Mouse (Mus musculus) CD8-positive naive resting alpha-beta T cell, adult 57 days (primary cell): Measurements from ENCODE around the gene Atxn1. TPM values are rescaled to one million over a fixed set of nuclear protein-coding genes. Genes with fewer than 3 reads are reported as not detected.

Experiments used
- total RNA-seq: library from RNA; stranded (reverse); gene quantifications from one replicate; pipeline ENCODE4 v1.2.4, GENCODE M21; 2023

Atxn1 gene
- total RNA-seq = 18.4 TPM

DNA sequence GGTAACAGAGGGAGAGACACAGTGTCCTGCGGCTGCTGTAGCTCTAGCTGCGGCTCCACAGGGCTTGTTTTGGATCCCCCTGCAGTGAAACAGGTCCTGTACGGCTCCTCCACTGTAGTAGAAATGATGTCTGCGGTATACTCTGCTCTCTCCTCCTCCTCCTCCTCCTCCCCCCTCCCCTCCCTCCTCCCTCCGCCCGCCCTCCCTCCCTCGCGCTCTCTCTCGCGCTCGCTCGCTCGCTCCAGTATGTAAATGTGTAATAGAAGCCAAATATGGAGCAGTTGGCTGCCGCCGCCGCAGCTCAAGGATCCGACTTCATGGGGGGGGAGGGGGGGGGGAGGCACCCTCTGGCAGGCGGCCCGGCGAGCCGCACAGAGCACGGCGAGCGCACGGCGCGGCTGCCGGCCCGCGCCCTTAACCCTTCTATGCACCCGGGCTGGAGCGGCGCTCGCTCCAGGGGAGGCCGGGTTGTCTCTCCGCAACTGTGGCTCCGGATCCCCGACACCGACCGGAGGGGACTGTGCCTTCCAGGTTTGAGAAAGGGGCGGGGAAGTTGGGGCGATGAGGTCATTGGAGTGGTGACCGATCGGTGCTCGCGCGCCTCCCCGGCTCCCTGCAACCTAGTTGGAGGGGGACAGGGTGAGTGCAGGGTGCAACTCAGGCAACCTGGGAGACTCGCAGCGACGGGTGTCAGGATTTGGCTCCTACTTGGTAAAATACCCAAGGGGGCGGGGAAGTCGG lies at the start of gene Atxn1:
TSS of gene Atxn1 (minus strand) at position 156 of the 741 bp plus-strand sequence.

DNA sequence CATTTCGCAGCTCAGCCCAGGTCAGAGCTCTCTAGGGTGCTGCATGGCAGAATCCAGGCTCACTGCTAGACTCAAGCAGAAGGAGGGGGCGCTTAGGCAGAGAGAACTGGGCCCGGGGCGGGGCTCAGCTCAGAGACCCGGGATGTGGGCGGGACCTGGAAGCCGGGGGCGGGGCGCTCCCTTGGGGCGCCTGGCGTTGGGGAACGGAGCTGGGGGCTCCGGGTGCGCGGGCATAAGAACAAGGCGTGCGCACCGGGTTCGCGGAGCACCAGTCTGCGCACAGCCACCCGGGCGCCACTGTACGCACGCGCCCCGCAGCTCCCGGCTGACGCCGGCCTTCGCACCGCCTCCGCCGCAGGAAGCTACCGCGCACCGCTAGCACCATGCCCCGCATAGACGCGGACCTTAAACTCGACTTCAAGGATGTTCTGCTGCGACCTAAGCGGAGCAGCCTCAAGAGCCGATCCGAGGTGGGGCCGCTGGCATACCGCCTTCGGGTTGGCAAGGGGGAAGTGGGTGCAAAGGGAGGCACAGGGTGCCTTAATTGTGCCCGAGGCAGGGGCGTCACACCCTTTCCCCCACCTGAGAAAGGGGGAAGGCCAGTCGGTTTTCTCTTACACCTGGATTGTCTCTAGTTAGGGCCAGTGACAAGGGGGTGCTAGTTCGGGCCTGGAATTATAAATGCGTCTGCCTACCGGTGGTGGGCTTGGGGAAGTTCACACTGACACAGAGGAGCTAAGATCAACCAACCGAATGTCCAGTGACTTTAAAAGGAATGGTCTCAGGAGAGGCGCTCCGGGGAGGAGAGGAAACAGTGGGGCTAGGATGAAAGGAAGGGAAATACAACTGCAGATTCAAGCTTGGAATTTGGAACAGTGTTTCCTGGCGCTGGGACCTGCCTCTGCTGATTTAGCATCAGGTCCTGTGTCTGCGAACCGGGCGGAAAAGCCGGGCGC lies 457.3 kb downstream of the Atxn1 start, which contains the start of gene Gmpr:
TSS of gene Gmpr (plus strand) at position 171 of the 956 bp plus-strand sequence.

